Mouse (Mus musculus) ES-CJ7 (cell line): ENCODE results near the gene Ccdc92b.

ENCODE experiments used
- DNase-seq: peaks from one replicate; pipeline ENCODE4 v3.0.0; 2011; ENCODE audit warnings: low read depth, low spot score

Gene Ccdc92b

GRCm38 (mm10) chr11:74652791-74653191 lies 33.4 kb downstream of the Ccdc92b start:
- DNase-seq = no peak

DNA sequence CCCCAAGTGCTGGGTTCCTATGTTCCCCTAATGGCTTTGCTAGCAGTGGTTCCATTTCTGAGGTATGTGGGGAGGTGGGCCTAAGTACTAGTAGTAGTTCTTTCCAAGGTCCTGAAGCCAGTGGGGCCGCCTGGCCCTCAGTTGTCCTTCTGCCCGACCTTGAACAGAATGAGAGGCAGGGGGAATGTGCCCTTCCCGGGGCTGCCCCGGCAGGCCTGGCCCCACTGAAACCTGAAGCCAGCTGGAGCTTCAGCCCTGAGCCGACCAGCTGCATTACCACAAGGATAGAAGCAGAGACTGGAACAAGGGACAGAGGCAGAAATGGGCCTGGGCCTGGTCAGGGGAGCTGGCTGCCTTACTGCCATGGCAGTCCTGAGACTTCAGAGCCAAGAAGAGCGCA lies 34.0 kb downstream of the Ccdc92b start:
- DNase-seq = peak; percentile 40

DNA sequence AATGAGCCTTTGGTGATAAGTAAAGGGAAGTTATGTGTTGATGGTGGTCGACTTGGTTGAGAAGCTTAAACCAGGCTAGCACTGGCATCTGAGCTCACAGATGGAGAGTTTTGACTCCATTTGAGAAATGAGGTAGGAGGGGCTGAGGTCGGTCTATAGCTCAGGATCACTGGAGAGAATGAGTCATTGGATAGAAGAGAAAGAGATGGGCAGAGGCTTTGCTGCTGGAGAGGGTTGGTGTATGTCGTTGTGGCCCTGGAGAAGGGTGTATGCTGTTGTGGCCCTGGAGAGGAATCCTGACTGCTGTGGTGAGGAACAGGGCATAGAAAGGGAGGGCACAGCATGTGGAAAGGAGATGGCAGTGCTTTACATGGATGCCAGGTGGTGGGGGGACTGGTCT lies 36.5 kb downstream of the Ccdc92b start:
- no peak for DNase-seq

DNA sequence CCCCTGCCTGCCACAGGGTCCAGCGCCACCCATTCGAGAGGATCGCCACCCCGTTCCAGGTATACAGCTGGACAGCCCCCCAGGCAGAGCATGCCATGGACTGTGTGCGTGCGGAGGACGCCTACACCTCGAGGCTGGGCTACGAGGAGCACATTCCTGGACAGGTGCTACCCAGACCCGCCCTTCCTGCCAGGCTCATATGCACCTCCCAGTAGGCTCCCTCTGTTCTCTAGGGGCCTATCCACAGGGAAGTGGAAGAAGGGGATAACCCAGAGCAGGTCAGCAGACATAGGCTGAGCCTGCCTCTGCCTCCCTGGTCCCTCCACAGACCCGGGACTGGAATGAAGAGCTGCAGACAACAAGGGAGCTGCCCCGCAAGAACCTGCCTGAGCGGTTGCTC lies 40.9 kb downstream of the Ccdc92b start:
- no peak for DNase-seq

DNA sequence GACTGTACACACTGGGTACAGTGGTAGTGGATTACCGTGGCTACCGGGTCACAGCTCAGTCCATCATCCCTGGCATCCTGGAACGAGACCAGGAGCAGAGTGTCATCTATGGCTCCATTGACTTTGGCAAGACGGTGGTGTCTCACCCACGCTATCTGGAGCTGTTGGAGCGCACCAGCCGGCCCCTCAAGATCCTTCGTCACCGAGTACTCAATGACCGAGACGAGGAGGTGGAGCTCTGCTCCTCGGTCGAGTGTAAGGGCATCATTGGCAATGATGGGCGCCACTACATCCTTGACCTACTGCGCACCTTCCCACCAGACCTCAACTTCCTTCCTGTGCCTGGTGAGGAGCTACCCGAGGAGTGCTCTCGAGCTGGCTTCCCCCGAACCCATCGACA lies 42.2 kb downstream of the Ccdc92b start:
- DNase-seq = no peak

DNA sequence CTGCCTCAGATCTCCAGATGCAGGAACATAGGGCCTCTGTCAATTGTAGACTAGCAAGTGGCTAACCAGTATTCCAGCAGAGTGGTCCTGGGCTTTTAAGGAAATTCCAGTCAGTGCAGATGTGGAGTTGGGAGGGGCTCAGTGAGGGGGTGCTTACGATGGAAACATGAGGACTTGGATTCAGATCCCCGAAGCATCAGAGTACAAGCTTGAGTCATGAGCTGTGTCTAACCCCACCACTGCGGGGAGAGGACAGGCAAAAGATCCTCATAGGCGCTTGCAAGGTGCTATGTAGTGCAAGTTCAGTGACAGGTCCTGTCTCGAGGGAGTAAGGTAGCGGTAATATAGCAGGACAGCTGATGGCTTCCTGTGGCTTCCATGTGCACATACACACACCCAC lies 42.8 kb downstream of the Ccdc92b start:
- no peak for DNase-seq

DNA sequence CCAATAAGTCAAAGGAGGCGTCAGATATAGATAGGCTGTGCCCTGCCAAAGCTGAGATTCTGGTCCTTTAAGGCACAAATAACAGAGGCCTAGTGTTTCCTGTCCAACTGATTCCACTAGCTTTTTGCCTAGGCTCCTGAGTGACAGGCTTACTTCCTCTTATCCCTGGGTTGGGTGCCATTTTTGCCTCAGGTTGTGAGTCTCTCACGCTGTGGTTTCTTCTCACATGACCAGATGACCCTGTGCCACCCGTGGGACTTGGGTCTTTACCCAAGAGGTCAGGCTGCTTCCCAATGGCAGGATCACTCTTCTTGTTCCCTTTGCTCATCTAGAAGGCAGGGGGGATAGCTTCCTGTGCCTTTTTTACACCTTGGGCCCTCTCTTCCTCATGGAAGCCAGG lies 44.9 kb downstream of the Ccdc92b start:
- no peak for DNase-seq

DNA sequence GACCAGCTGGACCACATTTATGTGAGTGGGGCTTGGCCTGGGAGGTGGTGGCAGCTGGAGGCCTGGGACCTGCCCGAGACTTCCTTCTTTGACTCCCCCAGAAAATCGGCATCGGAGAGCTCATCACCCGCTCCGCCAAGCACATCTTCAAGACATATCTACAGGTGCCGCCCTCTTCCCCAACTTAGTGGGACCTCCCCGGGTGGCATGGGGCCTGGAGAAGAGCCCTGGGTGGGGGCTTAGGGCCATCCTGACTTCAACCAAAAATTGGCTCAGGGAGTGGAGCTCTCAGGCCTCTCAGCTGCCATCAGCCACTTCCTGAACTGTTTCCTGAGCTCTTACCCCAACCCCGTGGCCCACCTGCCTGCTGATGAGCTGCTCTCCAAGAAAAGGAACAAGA lies 45.5 kb downstream of the Ccdc92b start:
- no peak for DNase-seq

DNA sequence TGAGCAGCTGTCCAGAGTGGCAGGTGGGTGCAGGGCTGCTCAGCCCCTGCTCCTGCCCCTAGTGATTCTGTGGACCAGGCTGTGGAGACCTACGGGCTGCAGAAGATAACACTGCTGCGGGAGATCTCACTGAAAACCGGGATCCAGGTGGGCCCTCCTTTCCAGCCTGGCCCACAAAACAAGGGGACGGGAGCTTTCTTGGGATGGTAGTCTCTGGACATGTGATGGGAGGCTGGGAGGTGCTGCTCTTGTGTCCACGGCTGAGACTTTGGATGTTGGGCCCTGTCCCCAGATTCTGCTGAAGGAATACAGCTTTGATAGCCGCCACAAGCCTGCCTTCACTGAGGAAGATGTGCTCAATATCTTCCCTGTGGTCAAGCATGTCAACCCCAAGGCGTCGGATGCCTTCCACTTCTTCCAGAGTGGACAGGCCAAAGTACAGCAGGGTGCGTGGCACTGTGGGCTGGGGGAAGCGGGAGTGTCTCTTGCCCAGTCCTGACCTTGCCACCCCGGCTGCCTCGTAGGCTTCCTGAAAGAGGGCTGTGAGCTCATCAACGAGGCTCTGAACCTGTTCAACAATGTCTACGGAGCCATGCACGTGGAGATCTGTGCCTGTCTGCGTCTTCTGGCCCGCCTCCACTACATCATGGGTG lies 46.4 kb downstream of the Ccdc92b start:
- DNase-seq = no peak

- no peak for DNase-seq
Measured at GRCm38 (mm10) chr11:74666284-74666652, 46.9 kb downstream of the Ccdc92b start.

GRCm38 (mm10) chr11:74666776-74667581 lies 47.6 kb downstream of the Ccdc92b start:
- no peak for DNase-seq

DNA sequence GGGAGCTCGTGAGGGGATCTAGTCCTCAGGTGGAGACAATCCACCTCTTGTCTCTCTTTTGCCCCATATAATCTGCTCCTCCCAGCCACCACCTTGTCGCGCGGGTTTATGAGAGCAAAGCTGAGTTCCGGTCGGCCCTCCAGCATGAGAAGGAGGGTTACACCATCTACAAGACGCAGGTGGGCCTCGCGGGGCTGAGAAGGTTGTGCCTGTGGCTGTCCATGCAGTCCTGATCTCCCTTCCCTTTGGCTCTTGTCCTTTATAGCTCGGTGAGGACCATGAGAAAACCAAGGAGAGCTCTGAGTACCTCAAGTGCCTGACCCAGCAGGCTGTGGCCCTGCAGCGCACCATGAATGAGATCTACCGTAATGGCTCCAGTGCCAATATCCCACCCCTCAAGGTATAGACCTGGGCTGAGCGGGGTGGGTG lies 48.2 kb downstream of the Ccdc92b start:
- DNase-seq = no peak

GRCm38 (mm10) chr11:74668466-74668865 lies 49.1 kb downstream of the Ccdc92b start:
- no peak for DNase-seq

GRCm38 (mm10) chr11:74668971-74669370 lies 49.6 kb downstream of the Ccdc92b start:
- no peak for DNase-seq

GRCm38 (mm10) chr11:74670151-74670550 lies 50.7 kb downstream of the Ccdc92b start:
- no peak for DNase-seq

GRCm38 (mm10) chr11:74671013-74671412 lies 51.6 kb downstream of the Ccdc92b start:
- no peak for DNase-seq

GRCm38 (mm10) chr11:74671839-74672238 lies 52.4 kb downstream of the Ccdc92b start:
- no peak for DNase-seq

DNA sequence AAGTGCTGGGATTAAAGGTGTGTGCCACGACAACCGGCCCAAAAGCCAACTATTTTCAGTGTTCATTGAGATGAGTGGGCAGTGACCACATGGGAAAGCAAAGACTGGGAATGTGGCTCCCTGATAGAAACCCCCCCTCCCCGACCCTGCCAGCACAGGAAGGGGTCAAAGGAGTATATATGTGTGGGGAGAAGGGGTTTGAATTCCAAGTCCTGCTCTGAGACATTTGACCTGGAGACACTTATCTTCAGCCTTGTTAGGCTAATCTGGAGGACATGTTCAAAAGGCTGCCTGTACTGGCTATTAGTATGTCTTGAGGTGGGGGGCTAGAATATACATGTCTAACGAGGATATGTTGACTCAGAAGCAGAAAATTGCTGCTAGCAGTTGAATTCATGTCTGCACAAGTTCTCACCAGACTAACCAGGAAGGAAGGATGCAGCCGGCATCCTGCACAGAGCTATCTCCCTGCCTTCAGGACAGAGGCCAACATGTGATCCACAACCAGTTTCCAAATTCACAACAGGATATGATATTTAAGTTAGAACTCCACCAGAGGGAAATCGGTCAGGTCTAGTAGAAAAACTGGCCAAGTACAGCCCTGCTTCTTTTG lies 53.6 kb downstream of the Ccdc92b start:
- DNase-seq = no peak

- DNase-seq = no peak
Measured at GRCm38 (mm10) chr11:74673561-74673960, 54.2 kb downstream of the Ccdc92b start.

DNA sequence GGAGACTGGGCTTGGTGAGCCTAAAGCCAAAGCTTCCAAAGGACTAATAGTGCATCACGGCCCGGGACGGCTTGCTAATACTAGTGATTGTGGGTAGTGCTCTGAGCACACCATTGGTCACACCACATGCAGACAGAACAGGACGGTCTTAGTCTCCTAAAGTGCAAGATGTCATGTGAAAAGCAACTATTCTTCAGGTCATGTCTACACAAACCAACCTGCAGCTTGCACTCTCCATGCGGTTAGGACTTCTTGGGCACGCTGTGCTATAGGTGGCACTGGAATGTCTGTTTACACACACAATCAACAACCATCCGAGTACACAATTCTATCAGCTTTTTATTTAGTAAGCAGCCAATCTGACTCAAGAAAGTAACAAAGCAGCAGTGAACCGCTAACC lies 55.3 kb downstream of the Ccdc92b start:
- DNase-seq = no peak

DNA sequence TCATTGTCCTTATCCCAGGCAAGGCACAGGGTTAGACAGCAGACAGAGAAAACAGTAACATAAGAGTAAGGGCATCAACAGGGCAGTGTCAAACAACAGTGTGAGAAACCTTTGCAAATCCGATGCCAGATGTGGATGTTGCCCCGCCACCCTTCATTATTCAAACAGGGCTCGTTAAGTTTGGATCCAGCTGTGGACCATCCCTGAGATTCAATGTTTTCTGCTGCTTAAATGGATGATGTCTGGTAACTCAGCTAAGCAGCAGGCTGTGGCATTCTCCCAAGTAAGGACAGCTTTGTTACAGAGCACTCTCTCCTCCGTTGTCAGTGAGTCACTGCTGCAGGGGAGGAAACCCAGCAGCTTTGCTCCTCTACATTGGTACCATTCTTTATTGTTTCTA lies 55.8 kb downstream of the Ccdc92b start:
- no peak for DNase-seq
